Comparison of ENCODE assay signal across 9 mouse cellular contexts in the genomic region with DNA sequence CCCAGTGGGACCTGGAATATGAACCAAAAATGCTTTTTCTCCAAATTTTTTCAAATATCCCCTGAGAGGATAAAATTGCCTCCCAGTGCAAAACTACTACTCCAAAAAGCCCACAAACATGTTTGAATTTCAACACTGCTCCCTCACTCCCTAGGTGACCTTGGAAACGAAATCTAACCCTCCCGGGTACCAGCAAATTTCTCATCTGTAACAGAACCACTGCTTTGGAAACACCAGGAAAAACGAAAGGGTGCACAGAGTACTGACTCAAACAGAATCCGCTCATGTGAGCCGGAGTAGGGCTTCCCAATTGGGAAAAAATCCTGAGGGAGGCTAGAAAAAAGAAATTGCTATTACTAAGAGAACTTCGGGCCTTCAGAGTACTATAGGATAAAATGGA. TPM values are rescaled to one million over a fixed set of nuclear protein-coding genes. Genes with fewer than 3 reads are reported as not detected.
DNase-seq lines count a peak whose midpoint lies in the region; ATAC-seq and TF ChIP-seq lines count a peak whose summit lies in the region.
"Had no signal": no experiment of that assay in that cellular context is flagged by ENCODE, and none has a peak within 500 bp of the region (broad histone marks: within the 10 kb centered on the region; RNA-seq: fewer than 3 reads in every experiment).

No protein-coding gene starts in this region.

- H3K9me3 ChIP-seq in hindbrain, embryonic 14.5 days (ENCODE audit: control insufficient read depth, low read length), result no peaks in the 10 kb centered on the region
- H3K9me3 ChIP-seq in liver, postnatal 0 days (ENCODE audit: low read length), result no peaks in the 10 kb centered on the region

- TF ChIP-seq CTCF in bone marrow macrophage, adult 2 months (IDR thresholded peaks at IDR 0.05; ENCODE audit: low read depth, low read length), result no peak
- no peak for TF ChIP-seq CTCF in liver, postnatal 0 days (IDR thresholded peaks at IDR 0.05; ENCODE audit: low read depth)

- 71% methylated on average over 6 of the region's 6 CpGs for WGBS in hindbrain, embryonic 14.5 days
- 65% methylated on average over 6 of the region's 6 CpGs for WGBS in liver, postnatal 0 days (ENCODE audit: insufficient replicate concordance)

- DNase-seq in kidney, adult 9 months, result peak; percentile 22
- DNase-seq in kidney, adult 11 months, result no peak
- no peak for DNase-seq in hindbrain, embryonic 14.5 days (ENCODE audit: low spot score)
- no peak for DNase-seq in liver, postnatal 0 days
- no peak for DNase-seq in left cerebral cortex, adult 11 months (ENCODE audit: low spot score)
- no peak for DNase-seq in left cerebral cortex, postnatal 14 days (ENCODE audit: low spot score in 2 of 2)

- intact Hi-C loops in left cerebral cortex, postnatal 14 days (cut with DNase I), result no loop called here

- H3K4me3 ChIP-seq in bone marrow macrophage, adult 2 months (ENCODE audit: insufficient read depth, low read length), result peak overlapping the region; percentile 8
- peak overlapping the region; percentile 4; the same call in 1 of the 2 replicates for H3K4me3 ChIP-seq in hindbrain, embryonic 14.5 days (replicated peaks; ENCODE audit: low read length)
- peak overlapping the region; percentile 13 for H3K4me3 ChIP-seq in liver, postnatal 0 days (ENCODE audit: low read depth, low read length)

- no peak overlapping the region for H3K27ac ChIP-seq in bone marrow macrophage, adult 2 months (ENCODE audit: insufficient read depth, low read depth, low read length)
- no peak overlapping the region for H3K27ac ChIP-seq in hindbrain, embryonic 14.5 days
- H3K27ac ChIP-seq in liver, postnatal 0 days (ENCODE audit: low read depth), result peak overlapping the region; percentile 18; the same call in 1 of the 2 replicates

- peaks cover 12% of the 10 kb centered on the region for H3K4me1 ChIP-seq in bone marrow macrophage, adult 2 months (ENCODE audit: control insufficient read depth, insufficient read depth, low read length)
- H3K4me1 ChIP-seq in hindbrain, embryonic 14.5 days (replicated peaks; ENCODE audit: control insufficient read depth, insufficient read depth, low read length), result 0 out of 2 replicates have a peak, but pooled peaks cover 6% of the 10 kb centered on the region
- peaks cover 5% of the 10 kb centered on the region for H3K4me1 ChIP-seq in liver, postnatal 0 days (ENCODE audit: insufficient read depth)

- no peak overlapping the region for H3K9ac ChIP-seq in hindbrain, embryonic 14.5 days
- H3K9ac ChIP-seq in liver, postnatal 0 days (replicated peaks), result no peak overlapping the region

- no peak for ATAC-seq in hindbrain, embryonic 14.5 days (ENCODE audit: low FRiP score)
- ATAC-seq in liver, postnatal 0 days, result no peak
- ATAC-seq in erythroblast, adult 5-6 weeks (replicated peaks; ENCODE audit: low FRiP score, poor library complexity, severe bottlenecking), result no peak
- ATAC-seq: inflammation-experienced regulatory T-cells, adult 6 months had no signal

- H3K36me3 ChIP-seq in hindbrain, embryonic 14.5 days (replicated peaks; ENCODE audit: control insufficient read depth, insufficient read depth), result no peaks in the 10 kb centered on the region
- H3K36me3 ChIP-seq in liver, postnatal 0 days (replicated peaks; ENCODE audit: insufficient read depth, low read length), result no peaks in the 10 kb centered on the region

- TF ChIP-seq EP300 in liver, postnatal 0 days (IDR thresholded peaks at IDR 0.05; ENCODE audit: low read depth), result no peak

- no peak for TF ChIP-seq POLR2A in bone marrow macrophage, adult 2 months (IDR thresholded peaks at IDR 0.05; ENCODE audit: borderline replicate concordance, low read depth, low read length)

- H3K27me3 ChIP-seq in hindbrain, embryonic 14.5 days (ENCODE audit: control insufficient read depth, insufficient read depth, low read length), result no peaks in the 10 kb centered on the region
- no peaks in the 10 kb centered on the region for H3K27me3 ChIP-seq in liver, postnatal 0 days (ENCODE audit: insufficient read depth, low read length)

- peak overlapping the region; percentile 65 for H3K4me2 ChIP-seq in hindbrain, embryonic 14.5 days (replicated peaks)
- peak overlapping the region; percentile 73 for H3K4me2 ChIP-seq in liver, postnatal 0 days (ENCODE audit: low read depth, low read length)

RNA-seq across cellular contexts. Expression of a gene that starts 2.3 kb away (rescaled TPM):
- polyA plus RNA-seq in bone marrow macrophage, adult 2 months (2012; ENCODE audit: insufficient read depth, insufficient read length, missing spikeins), result 68.3 and 75.3 TPM in 2 replicates
- 55.1 and 60.9 TPM in 2 replicates for polyA plus RNA-seq in hindbrain, embryonic 14.5 days (2014; fragmentation: Nextera tagmentation; extraction: Ambion mirVana)
- polyA plus RNA-seq in liver, postnatal 0 days (2015; fragmentation: Nextera tagmentation; extraction: Ambion mirVana), result 44.0 and 47.1 TPM in 2 replicates
- total RNA-seq in erythroblast, adult 5-6 weeks (2015; ENCODE audit: low replicate concordance), result 8.4 and 20.2 TPM in 2 replicates
- total RNA-seq in erythroblast, adult 5-6 weeks (2017; ENCODE audit: low replicate concordance), result 12.0 and 21.6 TPM in 2 replicates
- 10 to 100 TPM; 35.3 to 36.2 TPM for total RNA-seq in left cerebral cortex, postnatal 14 days (2021)

RNA-seq across cellular contexts. Expression of a gene that starts 36.9 kb away (rescaled TPM):
- polyA plus RNA-seq in bone marrow macrophage, adult 2 months (2012; ENCODE audit: insufficient read depth, insufficient read length, missing spikeins), result 6.1 and 6.7 TPM in 2 replicates
- 7.4 and 7.7 TPM in 2 replicates for polyA plus RNA-seq in hindbrain, embryonic 14.5 days (2014; fragmentation: Nextera tagmentation; extraction: Ambion mirVana)
- polyA plus RNA-seq in liver, postnatal 0 days (2015; fragmentation: Nextera tagmentation; extraction: Ambion mirVana), result 2.5 and 2.7 TPM in 2 replicates
- 0.77 and 1.5 TPM in 2 replicates for total RNA-seq in erythroblast, adult 5-6 weeks (2015; ENCODE audit: low replicate concordance)
- total RNA-seq in erythroblast, adult 5-6 weeks (2017; ENCODE audit: low replicate concordance), result 4.2 and 5.5 TPM in 2 replicates
- 1 to 10 TPM; 4.1 to 6.0 TPM for total RNA-seq in left cerebral cortex, postnatal 14 days (2021)

RNA-seq across cellular contexts. Expression of a gene that starts 37.0 kb away (rescaled TPM):
- polyA plus RNA-seq in bone marrow macrophage, adult 2 months (2012; ENCODE audit: insufficient read depth, insufficient read length, missing spikeins), result 14.6 and 20.0 TPM in 2 replicates
- 91.4 and 92.8 TPM in 2 replicates for polyA plus RNA-seq in hindbrain, embryonic 14.5 days (2014; fragmentation: Nextera tagmentation; extraction: Ambion mirVana)
- polyA plus RNA-seq in liver, postnatal 0 days (2015; fragmentation: Nextera tagmentation; extraction: Ambion mirVana), result 12.9 and 13.1 TPM in 2 replicates
- total RNA-seq in erythroblast, adult 5-6 weeks (2015; ENCODE audit: low replicate concordance), result 5.4 and 30.6 TPM in 2 replicates
- 8.1 and 9.6 TPM in 2 replicates for total RNA-seq in erythroblast, adult 5-6 weeks (2017; ENCODE audit: low replicate concordance)
- total RNA-seq in left cerebral cortex, postnatal 14 days (2021), result 10 to 100 TPM; 46.3 to 54.1 TPM

RNA-seq across cellular contexts. Expression of a gene that starts 41.0 kb away (rescaled TPM):
- 2.6 TPM in 2 replicates for polyA plus RNA-seq in bone marrow macrophage, adult 2 months (2012; ENCODE audit: insufficient read depth, insufficient read length, missing spikeins)
- polyA plus RNA-seq in hindbrain, embryonic 14.5 days (2014; fragmentation: Nextera tagmentation; extraction: Ambion mirVana), result 4.0 and 5.1 TPM in 2 replicates
- polyA plus RNA-seq in liver, postnatal 0 days (2015; fragmentation: Nextera tagmentation; extraction: Ambion mirVana), result 2.0 and 2.1 TPM in 2 replicates
- total RNA-seq in erythroblast, adult 5-6 weeks (2015; ENCODE audit: low replicate concordance), result 2.1 and 7.7 TPM in 2 replicates
- total RNA-seq in erythroblast, adult 5-6 weeks (2017; ENCODE audit: low replicate concordance), result 2.1 and 5.8 TPM in 2 replicates
- 1 to 10 TPM; 1.6 to 2.5 TPM for total RNA-seq in left cerebral cortex, postnatal 14 days (2021)
